Mouse (Mus musculus) midbrain, postnatal 0 days (tissue): ENCODE data around the gene Faxc. TPM values are rescaled to one million over a fixed set of nuclear protein-coding genes. Genes with fewer than 3 reads are reported as not detected.

ENCODE experiments used
- ATAC-seq: fragments of 200-750 bp; cut with Nextera tagmentation; 2 replicates; pipeline ENCODE4 v1.8.0; 2017; ENCODE audit warnings: moderate number of reproducible peaks, mild to moderate bottlenecking, moderate TSS enrichment, moderate library complexity; ENCODE audit not compliant: low FRiP score
- DNase-seq: peaks from one replicate; pipeline ENCODE4 v3.0.0-alpha.2; 2015; ENCODE audit warnings: low spot score
- H3K27ac ChIP-seq: fragments of 300-500 bp; sonication (generic); 2 replicates; pipeline ENCODE4 v1.5.1; 2014; ENCODE audit warnings: low read depth, mild to moderate bottlenecking, low read length, mixed read lengths
- H3K27me3 ChIP-seq: fragments of 300-500 bp; sonication (generic); 2 replicates; pipeline ENCODE4 v1.6.1; 2014; ENCODE audit warnings: low read length, control low read depth, mixed read lengths; ENCODE audit not compliant: insufficient read depth
- H3K36me3 ChIP-seq: fragments of 300-500 bp; sonication (generic); 2 replicates; pipeline ENCODE4 v1.6.1; 2014; ENCODE audit warnings: low read length, control low read depth, mixed read lengths; ENCODE audit not compliant: insufficient read depth
- H3K4me1 ChIP-seq: fragments of 300-500 bp; sonication (generic); 2 replicates; pipeline ENCODE4 v1.6.1; 2014; ENCODE audit warnings: mild to moderate bottlenecking, control low read depth, antibody characterized with exemption, low read length, mixed read lengths; ENCODE audit not compliant: insufficient read depth
- H3K4me2 ChIP-seq: fragments of 300-500 bp; sonication (generic); 2 replicates; pipeline ENCODE4 v1.6.1; 2014; ENCODE audit warnings: low read depth, mild to moderate bottlenecking, low read length, mixed read lengths; ENCODE audit not compliant: poor library complexity, severe bottlenecking
- H3K4me3 ChIP-seq: fragments of 300-500 bp; sonication (generic); 2 replicates; pipeline ENCODE4 v1.5.1; 2014; ENCODE audit warnings: low read depth, mild to moderate bottlenecking, low read length, moderate library complexity
- H3K9ac ChIP-seq: fragments of 300-500 bp; sonication (generic); replicated peaks from 2 replicates; pipeline ENCODE4 v1.6.1; 2014; ENCODE audit warnings: mild to moderate bottlenecking, low read length, moderate library complexity, mixed read lengths; ENCODE audit not compliant: poor library complexity, severe bottlenecking
- H3K9me3 ChIP-seq: fragments of 300-500 bp; sonication (generic); 2 replicates; pipeline ENCODE4 v1.6.1; 2016; ENCODE audit warnings: low read length, control low read depth
- CTCF ChIP-seq: IDR thresholded peaks from 2 replicates; pipeline ENCODE4 v1.5.1; 2016; ENCODE audit warnings: antibody characterized with exemption, mild to moderate bottlenecking
- WGBS: fragments of 180-500 bp; shearing (Covaris S2); extraction: QIAGEN DNeasy Blood & Tissue Kit; methylation state at CpG from one replicate; pipeline ENCODE4 v1.1.7; 2014; 5-methylcytosine and 5-hydroxymethylcytosine counted together
- polyA plus RNA-seq: library from polyadenylated mRNA; unstranded; fragments of >200 nt; fragmentation: Nextera tagmentation; extraction: Ambion mirVana; gene quantifications from 2 replicates; pipeline ENCODE4 v1.2.1, GENCODE M21; 2015
- total RNA-seq: library from RNA; depleted of rRNA; stranded (reverse); fragments of >200 nt; gene quantifications from 2 replicates; pipeline ENCODE4 v1.2.3, GENCODE M21; 2014

The Faxc gene
- total and polyA plus RNA-seq, 2 experiments from 2014 or later = 12.2 to 64.0 TPM

DNA sequence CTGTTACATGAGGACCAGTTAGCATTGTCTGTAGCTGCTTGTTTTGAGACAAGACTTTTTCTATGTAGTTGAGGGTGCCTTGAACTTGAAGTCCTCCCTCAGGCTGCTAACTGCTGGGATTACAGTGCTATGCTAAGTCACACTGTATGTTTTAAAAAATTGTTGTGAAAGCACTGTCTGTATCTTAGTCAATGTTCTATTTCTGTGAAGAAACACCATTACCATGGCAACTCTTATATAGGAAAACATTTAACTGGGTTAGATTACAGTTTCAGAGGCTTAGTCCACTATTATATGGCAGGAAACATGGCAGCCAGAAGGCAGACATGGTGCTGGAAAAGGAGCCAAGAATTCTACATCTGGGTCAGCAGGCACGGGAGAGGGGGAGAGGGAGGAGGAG lies 40.8 kb downstream of the Faxc start:
- Histone ChIP-seq H3K4me3 (no peak overlapping the region), H3K4me1 (no peaks in the 10 kb centered on the region), H3K9me3 (no peaks in the 10 kb centered on the region), H3K4me2 (no peak overlapping the region), H3K9ac (no peak overlapping the region), H3K27me3 (no peaks in the 10 kb centered on the region), H3K36me3 (no peaks in the 10 kb centered on the region), H3K27ac (no peak overlapping the region)
- ATAC-seq (no peak), DNase-seq (no peak)
- TF ChIP-seq CTCF = no peak
- 36% methylated on average over 1 of the region's 1 CpGs for WGBS

DNA sequence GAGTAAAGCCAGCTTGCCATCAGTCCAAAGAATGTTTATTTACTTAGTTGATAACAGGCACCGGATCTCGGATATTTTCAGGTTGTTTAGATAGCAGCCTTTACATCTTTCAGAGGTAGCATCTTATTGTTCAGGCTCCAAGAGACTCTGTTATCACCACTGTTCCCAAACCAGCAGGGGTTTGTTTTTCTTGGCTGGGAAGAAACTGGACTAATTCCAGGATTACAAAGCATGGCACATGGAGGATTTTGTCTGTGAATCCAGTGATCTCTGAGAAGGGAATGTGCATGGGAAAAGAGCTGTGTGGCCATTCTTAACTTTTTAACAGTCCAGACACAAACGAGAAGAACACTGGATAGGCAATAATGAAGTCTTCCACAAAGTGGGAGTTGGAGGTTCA lies 43.0 kb downstream of the Faxc start:
- H3K27ac ChIP-seq = no peak overlapping the region
- H3K4me1 ChIP-seq = no peaks in the 10 kb centered on the region
- WGBS = 51% methylated on average over 3 of the region's 3 CpGs
- DNase-seq (peak; percentile 55), ATAC-seq (no peak)
- no peaks in the 10 kb centered on the region for H3K27me3 ChIP-seq
- no peak overlapping the region for H3K4me2 ChIP-seq
- no peak overlapping the region for H3K9ac ChIP-seq
- no peak for TF ChIP-seq CTCF
- H3K36me3 ChIP-seq = no peaks in the 10 kb centered on the region
- H3K9me3 ChIP-seq = no peaks in the 10 kb centered on the region
- no peak overlapping the region for H3K4me3 ChIP-seq

DNA sequence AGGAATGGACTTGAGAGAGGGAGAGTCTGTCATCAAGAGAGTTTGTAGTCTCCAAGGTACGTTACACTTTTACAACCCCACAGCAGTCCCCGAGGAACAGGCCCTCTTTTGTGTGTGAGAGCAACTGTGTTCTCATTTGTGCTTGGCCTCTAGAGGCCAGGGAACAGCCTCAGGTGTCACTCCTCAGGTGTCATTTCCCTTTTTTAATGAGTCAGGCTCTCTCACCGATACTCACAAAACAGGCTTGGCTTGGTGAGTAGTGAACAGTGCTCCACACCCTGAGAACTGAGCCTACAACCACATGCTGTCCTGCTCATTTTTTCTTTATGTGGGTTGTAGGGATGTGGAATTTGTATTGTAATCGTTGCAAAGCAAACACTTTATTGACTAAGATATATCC lies 49.3 kb downstream of the Faxc start:
- TF ChIP-seq CTCF = no peak
- Histone ChIP-seq H3K27ac (no peak overlapping the region), H3K4me2 (no peak overlapping the region), H3K4me3 (no peak overlapping the region), H3K4me1 (no peaks in the 10 kb centered on the region), H3K27me3 (no peaks in the 10 kb centered on the region), H3K36me3 (0 out of 2 replicates have a peak, but pooled peaks cover 7% of the 10 kb centered on the region), H3K9me3 (no peaks in the 10 kb centered on the region), H3K9ac (no peak overlapping the region)
- no peak for DNase-seq
- no peak for ATAC-seq
- WGBS = 84% methylated on average over 4 of the region's 4 CpGs

DNA sequence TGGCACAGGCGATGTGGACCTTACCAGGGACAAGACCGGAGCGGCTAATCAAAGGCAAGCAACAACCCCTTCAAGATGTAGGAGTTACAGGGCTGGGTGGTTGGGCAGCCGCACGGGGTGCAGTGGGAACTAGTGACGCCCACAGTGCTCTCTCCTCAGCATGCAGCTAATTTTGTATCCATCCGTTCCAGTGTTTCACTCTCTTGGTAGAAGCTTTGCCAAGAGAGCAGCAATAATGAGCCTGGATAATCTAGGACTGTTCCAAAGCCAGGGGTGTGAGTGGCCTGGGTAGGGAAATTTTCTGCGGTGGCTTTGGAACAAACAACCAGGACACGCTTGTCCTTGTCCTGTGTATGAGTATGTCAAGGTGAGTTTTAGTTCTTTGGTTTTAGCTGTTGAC lies 51.3 kb downstream of the Faxc start:
- 95% methylated on average over 9 of the region's 9 CpGs for WGBS
- 0 out of 2 replicates have a peak, but pooled peaks cover 14% of the 10 kb centered on the region for H3K36me3 ChIP-seq
- TF ChIP-seq CTCF = no peak
- no peak overlapping the region for H3K4me3 ChIP-seq
- no peaks in the 10 kb centered on the region for H3K27me3 ChIP-seq
- no peak overlapping the region for H3K27ac ChIP-seq
- no peaks in the 10 kb centered on the region for H3K4me1 ChIP-seq
- H3K9me3 ChIP-seq = no peaks in the 10 kb centered on the region
- H3K4me2 ChIP-seq = no peak overlapping the region
- no peak overlapping the region for H3K9ac ChIP-seq
- DNase-seq (no peak), ATAC-seq (no peak)

DNA sequence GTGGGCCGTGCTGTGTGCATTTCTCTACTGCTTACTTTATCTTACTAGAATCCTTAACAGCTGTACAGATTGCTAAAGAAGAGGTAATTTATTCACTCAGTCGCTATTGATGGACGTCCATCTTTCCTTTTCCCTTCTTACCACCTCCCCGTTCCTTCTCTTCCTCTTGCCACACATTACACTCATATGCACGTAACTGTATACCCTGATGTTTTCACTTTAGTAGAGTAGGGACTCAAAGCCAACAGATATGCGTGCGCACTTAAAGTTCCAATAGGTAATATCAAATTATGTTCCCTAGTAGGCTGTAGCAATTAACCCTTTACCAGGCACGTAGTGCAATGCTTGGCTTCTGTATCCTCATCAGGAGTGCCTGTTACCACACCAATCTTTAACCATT lies 55.7 kb downstream of the Faxc start:
- 91% methylated on average over 8 of the region's 8 CpGs for WGBS
- DNase-seq (no peak), ATAC-seq (no peak)
- no peak for TF ChIP-seq CTCF
- Histone ChIP-seq H3K27me3 (no peaks in the 10 kb centered on the region), H3K4me1 (no peaks in the 10 kb centered on the region), H3K4me2 (no peak overlapping the region), H3K4me3 (no peak overlapping the region), H3K9ac (no peak overlapping the region), H3K9me3 (no peaks in the 10 kb centered on the region), H3K36me3 (0 out of 2 replicates have a peak, but pooled peaks cover 18% of the 10 kb centered on the region), H3K27ac (no peak overlapping the region)

DNA sequence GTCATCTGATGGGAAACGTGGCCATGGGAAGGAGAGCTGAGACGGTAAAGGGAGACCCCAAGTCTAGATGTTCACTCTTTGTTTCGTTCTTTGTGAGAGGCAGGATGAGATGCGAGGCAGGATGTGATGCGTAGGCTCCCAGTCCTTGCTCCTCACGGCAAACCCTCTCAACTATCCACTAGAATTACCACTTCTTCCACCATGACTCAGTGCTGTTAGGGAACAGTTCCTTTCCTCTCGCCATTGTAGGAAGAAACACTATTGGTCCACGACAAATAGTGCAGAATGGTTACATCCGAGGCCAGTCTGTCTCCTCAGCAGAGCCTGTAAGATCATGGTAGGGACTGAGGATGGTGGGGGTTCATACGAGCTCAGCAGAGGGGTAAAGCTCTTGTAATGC lies 56.3 kb downstream of the Faxc start:
- no peak overlapping the region for H3K4me3 ChIP-seq
- 88% methylated on average over 10 of the region's 10 CpGs for WGBS
- no peaks in the 10 kb centered on the region for H3K9me3 ChIP-seq
- no peak for ATAC-seq
- H3K9ac ChIP-seq = no peak overlapping the region
- no peak for DNase-seq
- no peak for TF ChIP-seq CTCF
- H3K4me1 ChIP-seq = no peaks in the 10 kb centered on the region
- 0 out of 2 replicates have a peak, but pooled peaks cover 15% of the 10 kb centered on the region for H3K36me3 ChIP-seq
- H3K4me2 ChIP-seq = no peak overlapping the region
- no peaks in the 10 kb centered on the region for H3K27me3 ChIP-seq
- H3K27ac ChIP-seq = no peak overlapping the region
